Mouse (Mus musculus): ENCODE measurements around the gene Psme1. TPM values are rescaled to one million over a fixed set of nuclear protein-coding genes. Genes with fewer than 3 reads are reported as not detected.

Gene Psme1
- total and polyA plus RNA-seq, 3 experiments = 101 to 264 (median 231) TPM

DNA sequence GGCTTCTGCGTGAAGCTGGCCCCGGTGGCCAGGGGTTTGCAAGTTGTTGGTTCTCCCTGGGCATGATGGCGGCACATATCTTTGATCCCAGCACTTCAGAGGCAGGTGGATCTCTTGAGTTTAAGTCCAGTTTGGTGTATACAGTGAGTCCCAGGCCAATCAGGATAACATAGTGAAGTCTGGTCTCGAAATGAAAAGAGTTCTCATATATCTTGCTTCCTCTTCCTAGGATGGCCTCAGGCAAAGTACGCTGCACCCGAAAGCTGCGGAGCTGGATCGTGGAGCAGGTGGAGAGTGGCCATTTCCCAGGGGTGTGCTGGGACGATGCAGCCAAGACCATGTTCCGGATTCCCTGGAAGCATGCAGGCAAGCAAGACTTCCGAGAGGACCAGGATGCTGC lies 26.9 kb downstream of the Psme1 start:
- H3K27ac ChIP-seq = peak overlapping the region; percentile 97
- peaks cover 12% of the 10 kb centered on the region for H3K4me1 ChIP-seq (ENCODE audit: control insufficient read depth, insufficient read depth, low read length)
- peaks cover 10% of the 10 kb centered on the region for H3K36me3 ChIP-seq (ENCODE audit: control insufficient read depth, insufficient read depth, low read length)
- peak overlapping the region; percentile 71 for H3K4me3 ChIP-seq
- WGBS = 77% methylated on average over 11 of the region's 11 CpGs
- intact Hi-C loops (cut with DNase I) = loop anchor here (2.0 to 5.0 kb wide), 3 partner anchors 14 to 108 kb away; partner anchors contain the start of genes Psme2, Rnf31 and Tm9sf1
- no peak for DNase-seq
- no peak for TF ChIP-seq EP300 (IDR thresholded peaks at IDR 0.05; ENCODE audit: insufficient read depth, low read depth, low read length)
- TF ChIP-seq CTCF (IDR thresholded peaks at IDR 0.05) = no peak
- TF ChIP-seq POLR2A (IDR thresholded peaks at IDR 0.05; ENCODE audit: insufficient read depth, low read depth, low read length) = no peak
- H3K27me3 ChIP-seq (ENCODE audit: control insufficient read depth, insufficient read depth, low read length) = no peaks in the 10 kb centered on the region
- peak overlapping the region; percentile 46 for H3K9ac ChIP-seq (ENCODE audit: low read depth, low read length)
- no peaks in the 10 kb centered on the region for H3K79me2 ChIP-seq (replicated peaks; ENCODE audit: control insufficient read depth, insufficient read depth, low read length)

- intact Hi-C loops (cut with DNase I) = loop anchor here (2.0 kb wide), 2 partner anchors 15 to 37 kb away; partner anchors contain the start of genes Psme2, Rnf31 and Tm9sf1
- peaks cover 12% of the 10 kb centered on the region for H3K4me1 ChIP-seq (ENCODE audit: control insufficient read depth, insufficient read depth, low read length)
These were observed 28.0 kb downstream of the Psme1 start for GRCm38 (mm10) chr14:55605743-55606459.

GRCm38 (mm10) chr14:55608339-55608738 lies 30.4 kb downstream of the Psme1 start:
- 92% methylated on average over 6 of the region's 6 CpGs for WGBS
- TF ChIP-seq POLR2A (IDR thresholded peaks at IDR 0.05; ENCODE audit: insufficient read depth, low read depth, low read length) (no peak), EP300 (IDR thresholded peaks at IDR 0.05; ENCODE audit: insufficient read depth, low read depth, low read length) (no peak), CTCF (IDR thresholded peaks at IDR 0.05) (no peak)
- H3K4me1 ChIP-seq (ENCODE audit: control insufficient read depth, insufficient read depth, low read length) = peaks cover 10% of the 10 kb centered on the region
- intact Hi-C loops (cut with DNase I) = no loop called here
- H3K79me2 ChIP-seq (replicated peaks; ENCODE audit: control insufficient read depth, insufficient read depth, low read length) = no peaks in the 10 kb centered on the region
- DNase-seq = no peak
- H3K36me3 ChIP-seq (ENCODE audit: control insufficient read depth, insufficient read depth, low read length) = peaks cover 10% of the 10 kb centered on the region
- H3K27me3 ChIP-seq (ENCODE audit: control insufficient read depth, insufficient read depth, low read length) = no peaks in the 10 kb centered on the region
- H3K4me3 ChIP-seq = no peak overlapping the region
- H3K27ac ChIP-seq = no peak overlapping the region
- H3K9ac ChIP-seq (ENCODE audit: low read depth, low read length) = no peak overlapping the region

More at GRCm38 (mm10) chr14:55605743-55606459, 28.0 kb downstream of the Psme1 start:
- Histone ChIP-seq H3K4me3 (no peak overlapping the region), H3K27me3 (ENCODE audit: control insufficient read depth, insufficient read depth, low read length) (no peaks in the 10 kb centered on the region), H3K27ac (no peak overlapping the region), H3K36me3 (ENCODE audit: control insufficient read depth, insufficient read depth, low read length) (peaks cover 10% of the 10 kb centered on the region), H3K79me2 (replicated peaks; ENCODE audit: control insufficient read depth, insufficient read depth, low read length) (no peaks in the 10 kb centered on the region), H3K9ac (ENCODE audit: low read depth, low read length) (no peak overlapping the region)
- no peak for TF ChIP-seq CTCF (IDR thresholded peaks at IDR 0.05)
- TF ChIP-seq POLR2A (IDR thresholded peaks at IDR 0.05; ENCODE audit: insufficient read depth, low read depth, low read length) = no peak
- TF ChIP-seq EP300 (IDR thresholded peaks at IDR 0.05; ENCODE audit: insufficient read depth, low read depth, low read length) = no peak
- DNase-seq = no peak
- 76% methylated on average over 16 of the region's 16 CpGs for WGBS

DNA sequence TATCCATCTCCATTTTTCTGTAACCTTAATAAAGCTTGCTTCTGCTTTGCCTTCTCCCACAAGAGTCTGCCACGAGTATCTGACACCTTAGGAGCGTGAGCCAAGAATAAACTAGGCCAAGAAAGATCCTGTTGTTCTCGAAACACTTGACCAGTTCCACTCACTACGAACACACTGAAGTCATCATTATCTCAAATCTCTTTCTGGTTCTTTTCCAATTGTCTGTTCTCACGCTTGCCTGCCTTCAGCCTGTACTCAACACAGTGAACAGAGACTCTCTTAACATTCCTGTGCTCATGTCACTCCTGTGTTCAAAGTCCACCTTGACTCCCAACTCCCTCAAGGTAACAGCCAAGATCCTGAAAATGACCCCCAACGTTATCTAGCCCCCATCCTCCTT lies 35.4 kb downstream of the Psme1 start:
- DNase-seq = no peak
- H3K27ac ChIP-seq = no peak overlapping the region
- TF ChIP-seq CTCF (IDR thresholded peaks at IDR 0.05) (no peak), EP300 (IDR thresholded peaks at IDR 0.05; ENCODE audit: insufficient read depth, low read depth, low read length) (no peak), POLR2A (IDR thresholded peaks at IDR 0.05; ENCODE audit: insufficient read depth, low read depth, low read length) (no peak)
- intact Hi-C loops (cut with DNase I) = no loop called here
- WGBS = 46% methylated on average over 6 of the region's 6 CpGs
- no peaks in the 10 kb centered on the region for H3K27me3 ChIP-seq (ENCODE audit: control insufficient read depth, insufficient read depth, low read length)
- H3K79me2 ChIP-seq (replicated peaks; ENCODE audit: control insufficient read depth, insufficient read depth, low read length) = no peaks in the 10 kb centered on the region
- H3K36me3 ChIP-seq (ENCODE audit: control insufficient read depth, insufficient read depth, low read length) = no peaks in the 10 kb centered on the region
- no peaks in the 10 kb centered on the region for H3K4me1 ChIP-seq (ENCODE audit: control insufficient read depth, insufficient read depth, low read length)
- H3K9ac ChIP-seq (ENCODE audit: low read depth, low read length) = no peak overlapping the region
- no peak overlapping the region for H3K4me3 ChIP-seq

DNA sequence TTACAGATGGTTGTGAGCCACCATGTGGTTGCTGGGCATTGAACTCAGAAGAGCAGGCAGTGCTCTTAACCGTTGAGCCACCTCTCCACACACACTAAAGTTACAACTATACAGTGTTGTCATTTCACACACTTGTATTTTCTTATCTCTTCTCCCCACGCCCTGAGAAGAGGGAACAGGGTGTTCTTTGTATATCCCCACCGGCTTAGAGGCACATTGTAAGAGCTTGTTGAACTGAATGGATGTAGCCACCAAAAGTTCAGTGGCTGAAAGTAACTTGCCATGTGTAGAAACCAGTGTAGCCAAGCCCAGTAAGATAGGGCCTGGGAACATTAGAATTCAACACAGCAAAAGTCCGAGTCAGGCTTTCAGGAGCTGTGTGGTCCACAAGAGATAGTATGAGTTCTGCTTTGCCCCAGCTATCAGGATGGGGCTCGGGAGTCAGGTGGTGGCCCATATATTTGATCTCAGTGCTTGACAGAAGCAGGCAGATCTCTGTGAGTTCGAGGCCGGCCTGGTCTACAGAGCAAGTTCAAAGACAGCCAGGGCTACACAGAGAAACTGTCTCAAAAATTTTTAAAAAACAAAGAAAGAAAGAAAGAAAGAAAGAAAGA lies 36.7 kb downstream of the Psme1 start:
- Histone ChIP-seq H3K9ac (ENCODE audit: low read depth, low read length) (no peak overlapping the region), H3K4me1 (ENCODE audit: control insufficient read depth, insufficient read depth, low read length) (no peaks in the 10 kb centered on the region), H3K27ac (no peak overlapping the region), H3K36me3 (ENCODE audit: control insufficient read depth, insufficient read depth, low read length) (no peaks in the 10 kb centered on the region), H3K4me3 (no peak overlapping the region), H3K27me3 (ENCODE audit: control insufficient read depth, insufficient read depth, low read length) (no peaks in the 10 kb centered on the region), H3K79me2 (replicated peaks; ENCODE audit: control insufficient read depth, insufficient read depth, low read length) (no peaks in the 10 kb centered on the region)
- intact Hi-C loops (cut with DNase I) = no loop called here
- DNase-seq = no peak
- 68% methylated on average over 7 of the region's 7 CpGs for WGBS
- TF ChIP-seq CTCF (IDR thresholded peaks at IDR 0.05) (no peak), POLR2A (IDR thresholded peaks at IDR 0.05; ENCODE audit: insufficient read depth, low read depth, low read length) (no peak), EP300 (IDR thresholded peaks at IDR 0.05; ENCODE audit: insufficient read depth, low read depth, low read length) (no peak)

GRCm38 (mm10) chr14:55615876-55616275 lies 38.0 kb downstream of the Psme1 start:
- Histone ChIP-seq H3K9ac (ENCODE audit: low read depth, low read length) (no peak overlapping the region), H3K79me2 (replicated peaks; ENCODE audit: control insufficient read depth, insufficient read depth, low read length) (no peaks in the 10 kb centered on the region), H3K4me3 (no peak overlapping the region), H3K27ac (no peak overlapping the region), H3K36me3 (ENCODE audit: control insufficient read depth, insufficient read depth, low read length) (no peaks in the 10 kb centered on the region), H3K4me1 (ENCODE audit: control insufficient read depth, insufficient read depth, low read length) (no peaks in the 10 kb centered on the region), H3K27me3 (ENCODE audit: control insufficient read depth, insufficient read depth, low read length) (no peaks in the 10 kb centered on the region)
- TF ChIP-seq EP300 (IDR thresholded peaks at IDR 0.05; ENCODE audit: insufficient read depth, low read depth, low read length) = no peak
- no peak for TF ChIP-seq CTCF (IDR thresholded peaks at IDR 0.05)
- no peak for TF ChIP-seq POLR2A (IDR thresholded peaks at IDR 0.05; ENCODE audit: insufficient read depth, low read depth, low read length)
- intact Hi-C loops (cut with DNase I) = no loop called here
- DNase-seq = no peak
- whole genome bisulfite sequencing = 65% methylated on average over 2 of the region's 2 CpGs
